Mouse (Mus musculus): ENCODE results near the gene Gm7879.

GRCm38 (mm10) chr5:43868253-43868652 lies 44.7 kb upstream of the Gm7879 start, which contains the start of gene Cd38:
- TF ChIP-seq EP300 (IDR thresholded peaks at IDR 0.05; ENCODE audit: insufficient read depth, low read depth, low read length) (no peak), CTCF (IDR thresholded peaks at IDR 0.05) (no peak), POLR2A (IDR thresholded peaks at IDR 0.05; ENCODE audit: insufficient read depth, low read depth, low read length) (no peak)
